Mouse (Mus musculus) liver, embryonic 11.5 days (tissue): ENCODE measurements around the gene Usp25. TPM values are rescaled to one million over a fixed set of nuclear protein-coding genes. Genes with fewer than 3 reads are reported as not detected.

Experiments
- ATAC-seq: fragments of 200-750 bp; cut with Nextera tagmentation; replicated peaks from 2 replicates; pipeline ENCODE4 v1.8.0; 2017; ENCODE audit warnings: moderate number of reproducible peaks, mild to moderate bottlenecking, moderate TSS enrichment, moderate library complexity; ENCODE audit not compliant: low FRiP score
- DNase-seq: peaks from one replicate; pipeline ENCODE4 v3.0.0-alpha.2; 2017; ENCODE audit warnings: low spot score
- H3K27ac ChIP-seq: fragments of 300-500 bp; sonication (generic); 2 replicates; pipeline ENCODE4 v1.5.1; 2014; ENCODE audit warnings: mild to moderate bottlenecking, low read depth, low read length, control low read depth
- H3K27me3 ChIP-seq: fragments of 300-500 bp; sonication (generic); replicated peaks from 2 replicates; pipeline ENCODE4 v1.6.1; 2014; ENCODE audit warnings: low read length, mixed read lengths; ENCODE audit not compliant: control insufficient read depth, insufficient read depth
- H3K36me3 ChIP-seq: fragments of 300-500 bp; sonication (generic); 2 replicates; pipeline ENCODE4 v1.6.1; 2014; ENCODE audit warnings: mild to moderate bottlenecking, low read length, moderate library complexity, mixed read lengths; ENCODE audit not compliant: control insufficient read depth, insufficient read depth
- H3K4me1 ChIP-seq: fragments of 300-500 bp; sonication (generic); replicated peaks from 2 replicates; pipeline ENCODE4 v1.6.1; 2014; ENCODE audit warnings: low read length, mixed read lengths; ENCODE audit not compliant: control insufficient read depth, insufficient read depth
- H3K4me2 ChIP-seq: fragments of 300-500 bp; sonication (generic); 2 replicates; pipeline ENCODE4 v1.6.1; 2014; ENCODE audit warnings: mild to moderate bottlenecking, control low read depth, moderate library complexity
- H3K4me3 ChIP-seq: fragments of 300-500 bp; sonication (generic); 2 replicates; pipeline ENCODE4 v1.5.1; 2014; ENCODE audit warnings: low read depth, low read length, control low read depth
- H3K9ac ChIP-seq: fragments of 300-500 bp; sonication (generic); 2 replicates; pipeline ENCODE4 v1.6.1; 2014; ENCODE audit warnings: low read depth, low read length, control low read depth
- H3K9me3 ChIP-seq: fragments of 300-500 bp; sonication (generic); 2 replicates; pipeline ENCODE4 v1.6.1; 2016; ENCODE audit warnings: low read length, inconsistent platforms, mixed read lengths; ENCODE audit not compliant: control insufficient read depth
- WGBS: fragments of 180-500 bp; shearing (Covaris S2); extraction: QIAGEN DNeasy Blood & Tissue Kit; methylation state at CpG from one replicate; pipeline ENCODE4 v1.1.7; 2014; 5-methylcytosine and 5-hydroxymethylcytosine counted together
- polyA plus RNA-seq: library from polyadenylated mRNA; unstranded; fragments of >200 nt; fragmentation: Nextera tagmentation; extraction: Ambion mirVana; gene quantifications from 2 replicates; pipeline ENCODE4 v1.2.1, GENCODE M21; 2014

Gene Usp25
- polyA plus RNA-seq, 1 experiment from 2014 or later, result 49.1 TPM

GRCm38 (mm10) chr16:77027976-77028686, 14.6 kb downstream of the Usp25 start:
- whole genome bisulfite sequencing, result 57% methylated on average over 14 of the region's 14 CpGs
- no peaks in the 10 kb centered on the region for H3K9me3 ChIP-seq
- peak overlapping the region; percentile 98 for H3K27ac ChIP-seq
- H3K4me2 ChIP-seq, result peak overlapping the region; percentile 78
- H3K9ac ChIP-seq, result peak overlapping the region; percentile 68
- H3K4me1 ChIP-seq, result peaks cover 64% of the 10 kb centered on the region
- DNase-seq (no peak), ATAC-seq (peak; percentile 61)
- H3K4me3 ChIP-seq, result peak overlapping the region; percentile 31
- H3K36me3 ChIP-seq, result peaks cover 7% of the 10 kb centered on the region; the same call in 1 of the 2 replicates
- H3K27me3 ChIP-seq, result no peaks in the 10 kb centered on the region

GRCm38 (mm10) chr16:77028687-77029417, 15.3 kb downstream of the Usp25 start:
- ATAC-seq (peak; percentile 52), DNase-seq (no peak)
- peak overlapping the region; percentile 78 for H3K4me2 ChIP-seq

GRCm38 (mm10) chr16:77030435-77030834, 16.9 kb downstream of the Usp25 start:
- 37% methylated on average over 2 of the region's 2 CpGs for WGBS
- no peak overlapping the region for H3K9ac ChIP-seq
- no peak overlapping the region for H3K27ac ChIP-seq
- H3K4me2 ChIP-seq, result peak overlapping the region; percentile 36
- no peak for ATAC-seq
- peaks cover 52% of the 10 kb centered on the region for H3K4me1 ChIP-seq
- H3K9me3 ChIP-seq, result no peaks in the 10 kb centered on the region
- peaks cover 6% of the 10 kb centered on the region for H3K36me3 ChIP-seq
- no peaks in the 10 kb centered on the region for H3K27me3 ChIP-seq
- no peak overlapping the region for H3K4me3 ChIP-seq
- DNase-seq, result no peak

More at GRCm38 (mm10) chr16:77028687-77029417, 15.3 kb downstream of the Usp25 start:
- 41% methylated on average over 10 of the region's 10 CpGs for WGBS
- Histone ChIP-seq H3K27me3 (no peaks in the 10 kb centered on the region), H3K36me3 (peaks cover 7% of the 10 kb centered on the region; the same call in 1 of the 2 replicates), H3K4me1 (peaks cover 58% of the 10 kb centered on the region), H3K9ac (peak overlapping the region; percentile 68), H3K27ac (peak overlapping the region; percentile 98), H3K9me3 (no peaks in the 10 kb centered on the region), H3K4me3 (peak overlapping the region; percentile 31)

GRCm38 (mm10) chr16:77034329-77034728, 20.8 kb downstream of the Usp25 start:
- Histone ChIP-seq H3K27me3 (no peaks in the 10 kb centered on the region), H3K27ac (no peak overlapping the region), H3K4me3 (no peak overlapping the region), H3K9me3 (no peaks in the 10 kb centered on the region), H3K9ac (no peak overlapping the region), H3K4me1 (peaks cover 18% of the 10 kb centered on the region), H3K4me2 (no peak overlapping the region), H3K36me3 (peaks cover 12% of the 10 kb centered on the region)
- DNase-seq (no peak), ATAC-seq (no peak)
- 91% methylated on average over 5 of the region's 5 CpGs for WGBS

- ATAC-seq (no peak), DNase-seq (no peak)
- Histone ChIP-seq H3K36me3 (peaks cover 13% of the 10 kb centered on the region), H3K9me3 (no peaks in the 10 kb centered on the region), H3K27me3 (no peaks in the 10 kb centered on the region), H3K9ac (no peak overlapping the region), H3K4me2 (no peak overlapping the region), H3K4me3 (no peak overlapping the region), H3K4me1 (peaks cover 14% of the 10 kb centered on the region), H3K27ac (no peak overlapping the region)
- 89% methylated on average over 8 of the region's 8 CpGs for WGBS
Measured at GRCm38 (mm10) chr16:77034751-77035150, 21.2 kb downstream of the Usp25 start.

GRCm38 (mm10) chr16:77041573-77041972, 28.1 kb downstream of the Usp25 start:
- 78% methylated on average over 5 of the region's 5 CpGs for WGBS
- ATAC-seq (peak; percentile 21; the same call in 1 of the 2 replicates), DNase-seq (no peak)
- Histone ChIP-seq H3K4me1 (peaks cover 2% of the 10 kb centered on the region; the same call in 1 of the 2 replicates), H3K36me3 (peaks cover 7% of the 10 kb centered on the region), H3K27ac (no peak overlapping the region), H3K4me2 (no peak overlapping the region), H3K27me3 (no peaks in the 10 kb centered on the region), H3K9me3 (no peaks in the 10 kb centered on the region), H3K9ac (no peak overlapping the region), H3K4me3 (no peak overlapping the region)

GRCm38 (mm10) chr16:77043499-77043898, 30.0 kb downstream of the Usp25 start:
- H3K36me3 ChIP-seq, result peaks cover 7% of the 10 kb centered on the region
- ATAC-seq (no peak), DNase-seq (no peak)
- no peaks in the 10 kb centered on the region for H3K9me3 ChIP-seq
- H3K4me3 ChIP-seq, result no peak overlapping the region
- no peak overlapping the region for H3K4me2 ChIP-seq
- WGBS, result 89% methylated on average over 5 of the region's 5 CpGs
- no peak overlapping the region for H3K27ac ChIP-seq
- H3K9ac ChIP-seq, result no peak overlapping the region
- H3K4me1 ChIP-seq, result peaks cover 2% of the 10 kb centered on the region; the same call in 1 of the 2 replicates
- no peaks in the 10 kb centered on the region for H3K27me3 ChIP-seq

- Histone ChIP-seq H3K4me1 (no peaks in the 10 kb centered on the region), H3K27ac (no peak overlapping the region), H3K4me2 (no peak overlapping the region), H3K9me3 (no peaks in the 10 kb centered on the region), H3K4me3 (no peak overlapping the region), H3K9ac (no peak overlapping the region), H3K36me3 (peaks cover 23% of the 10 kb centered on the region; the same call in 1 of the 2 replicates), H3K27me3 (no peaks in the 10 kb centered on the region)
- WGBS, result 94% methylated on average over 2 of the region's 2 CpGs
- no peak for DNase-seq
- no peak for ATAC-seq
Measured at GRCm38 (mm10) chr16:77054184-77054583, 40.7 kb downstream of the Usp25 start.
